Mouse (Mus musculus) adrenal gland, postnatal 4 days (tissue): ENCODE measurements around the gene Snap47. TPM values are rescaled to one million over a fixed set of nuclear protein-coding genes. Genes with fewer than 3 reads are reported as not detected.
A peak's percentile ranks its signal among the peaks of the same experiment; 100 is the strongest.

Experiments used
- DNase-seq, 2 experiments: peaks; one replicate each; pipeline ENCODE4 v3.0.0; 2021 to 2022; ENCODE audit warnings: low spot score in 2 of 2, mixed read lengths in 2 of 2
- long read RNA-seq, 2 experiments: library from polyadenylated mRNA; stranded (forward); transcript quantifications; one replicate each; pipeline ENCODE4 v2.0.0; 2021
- total RNA-seq, 2 experiments: library from RNA; stranded (reverse); gene quantifications; 2 replicates each; pipeline ENCODE4 v1.2.3; 2021

Gene Snap47
- total RNA-seq, result 10 to 100 TPM; 73.3 to 76.6 TPM
- long read RNA-seq, experiment 1, transcript Snap47-201 (5 exons, 1,896 nt), result major isoform, 85 of 100 reads
- long read RNA-seq, experiment 1, partial matches to known transcripts, result 6 of 100 reads
- long read RNA-seq, experiment 1, other reads (novel, unspliced or antisense), result 9 of 100 reads
- long read RNA-seq, experiment 2, transcript Snap47-201 (5 exons, 1,896 nt), result major isoform, 163 of 205 reads
- long read RNA-seq, experiment 2, partial matches to known transcripts, result 8 of 205 reads
- long read RNA-seq, experiment 2, other reads (novel, unspliced or antisense), result 34 of 205 reads

DNA sequence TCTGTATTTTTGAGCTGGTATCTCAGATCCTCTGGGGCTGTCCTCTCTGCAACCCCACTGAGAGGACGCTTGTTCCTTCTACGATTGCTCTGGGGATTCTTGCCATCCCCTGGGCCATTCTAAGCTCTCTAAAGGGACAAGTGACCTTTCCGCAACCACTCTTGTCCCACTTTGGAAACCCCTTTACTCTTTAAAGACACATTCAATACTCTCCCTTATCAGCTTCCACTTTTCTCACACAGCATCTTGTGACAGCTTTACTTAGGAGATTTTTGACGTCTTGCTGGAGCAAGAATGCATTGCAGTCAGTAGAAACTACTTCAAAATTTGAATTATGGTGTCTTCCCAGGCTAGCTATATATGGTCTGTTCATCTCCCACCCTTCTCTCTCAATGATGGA lies at the start of gene Snap47:
TSS of gene Snap47 (minus strand) at position 101 of the 400 bp plus-strand sequence.
- no peak for DNase-seq

DNA sequence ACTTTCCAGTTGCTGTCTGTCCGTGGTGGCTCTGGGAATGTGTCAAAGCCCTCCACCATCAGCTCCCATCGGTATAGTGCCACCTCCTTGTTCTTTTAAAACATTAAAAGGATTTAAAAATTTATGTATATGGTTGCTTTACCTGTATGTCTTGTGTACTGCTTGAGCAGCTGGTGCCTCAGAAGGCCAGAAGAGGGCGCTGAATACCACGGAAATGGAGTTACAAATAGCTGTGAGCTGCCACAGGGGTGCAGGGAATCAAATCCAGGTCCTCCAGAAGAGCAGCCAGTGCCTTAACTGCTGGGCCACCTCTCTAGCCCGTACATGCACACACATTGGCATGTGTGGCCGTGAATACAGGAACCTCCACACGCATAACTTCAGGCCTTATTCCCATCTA lies 46.8 kb upstream of the Snap47 start:
- DNase-seq, result no peak

DNA sequence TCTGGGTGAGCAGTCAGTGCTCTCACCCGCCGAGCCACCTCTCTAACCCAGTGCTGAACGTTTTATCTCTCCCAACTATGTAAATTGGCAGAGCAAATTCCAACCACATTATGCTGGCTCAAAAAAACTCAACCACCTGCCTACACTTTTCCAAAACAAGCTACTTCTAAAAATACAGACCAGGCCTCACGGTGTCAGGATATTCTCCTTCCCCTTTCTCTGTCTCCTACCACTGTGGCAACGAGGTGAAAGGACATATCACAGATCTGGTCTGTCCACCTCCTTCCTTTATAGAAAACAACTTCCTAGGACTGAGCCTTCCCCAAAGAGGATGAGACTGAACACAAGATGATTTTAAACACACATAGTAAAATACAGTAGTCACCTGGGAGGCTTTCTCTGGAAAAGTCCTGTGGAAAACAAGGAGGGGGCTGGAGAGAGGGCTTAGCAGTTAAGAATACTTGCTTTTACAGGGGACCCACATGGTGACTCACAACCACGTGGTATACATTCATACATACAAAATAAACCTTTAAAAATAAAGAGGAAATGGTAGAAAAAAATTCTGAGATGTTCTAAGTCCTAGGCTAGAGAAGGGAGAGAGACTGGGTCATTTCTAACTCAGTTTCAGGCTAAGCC lies 45.8 kb upstream of the Snap47 start:
- no peak for DNase-seq

DNA sequence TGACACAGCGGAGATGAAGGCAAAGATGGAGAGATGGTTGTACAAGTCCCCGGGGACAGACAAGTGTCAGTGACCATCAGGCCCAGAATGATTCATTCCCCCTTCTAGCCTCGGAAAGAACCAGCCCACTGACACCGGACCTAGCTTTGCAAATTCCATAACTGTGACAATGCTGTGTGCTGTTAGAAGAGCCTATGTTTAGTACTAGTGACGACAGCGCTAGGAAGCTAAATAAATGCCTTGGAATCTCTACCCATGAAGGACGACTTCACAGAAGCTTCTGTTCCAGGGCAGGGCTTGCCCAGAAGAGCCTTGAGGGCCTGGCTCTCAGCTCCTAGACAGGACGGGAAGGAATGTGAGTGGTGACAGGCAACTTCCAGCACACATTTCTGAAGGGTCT lies 35.2 kb upstream of the Snap47 start:
- DNase-seq, result no peak

DNA sequence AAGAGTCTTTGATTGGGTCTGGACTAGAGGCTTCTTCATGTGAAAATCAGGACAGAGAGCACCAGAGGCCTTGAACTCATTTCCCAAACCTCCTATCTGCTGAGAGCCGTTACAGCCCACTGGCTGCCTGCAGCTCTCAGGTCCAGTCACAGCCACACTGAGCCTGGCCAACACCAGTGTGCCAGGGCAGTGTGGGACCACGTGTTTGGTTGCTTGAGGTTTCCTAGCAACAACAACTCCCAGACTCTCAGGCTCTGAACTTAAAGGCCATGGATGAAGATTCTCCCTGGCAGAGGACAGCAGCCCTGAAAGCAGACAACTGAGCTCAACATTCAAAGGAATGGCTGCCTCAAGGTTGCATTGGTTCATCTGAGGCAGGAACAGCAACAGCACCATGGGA lies 34.7 kb upstream of the Snap47 start:
- DNase-seq, result no peak

DNA sequence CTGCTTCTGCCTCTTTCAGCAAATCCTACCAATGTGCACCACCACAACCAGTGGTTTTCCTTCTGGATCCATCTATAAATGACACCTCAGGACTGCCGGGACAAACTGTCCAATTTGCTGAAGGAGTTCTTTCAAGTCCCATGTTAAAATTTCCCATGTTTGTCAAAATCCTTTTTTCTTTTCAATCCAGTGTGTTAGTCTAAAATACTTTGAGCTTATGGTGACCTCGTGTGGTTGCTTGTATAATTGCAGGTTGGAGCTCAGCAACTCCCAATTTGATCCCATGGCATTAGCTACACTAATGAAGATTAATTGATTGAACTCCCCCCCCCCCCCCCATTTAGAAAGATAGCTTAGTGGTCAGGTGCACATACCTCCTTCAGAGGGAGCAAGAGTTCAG lies 32.2 kb upstream of the Snap47 start:
- no peak for DNase-seq

DNA sequence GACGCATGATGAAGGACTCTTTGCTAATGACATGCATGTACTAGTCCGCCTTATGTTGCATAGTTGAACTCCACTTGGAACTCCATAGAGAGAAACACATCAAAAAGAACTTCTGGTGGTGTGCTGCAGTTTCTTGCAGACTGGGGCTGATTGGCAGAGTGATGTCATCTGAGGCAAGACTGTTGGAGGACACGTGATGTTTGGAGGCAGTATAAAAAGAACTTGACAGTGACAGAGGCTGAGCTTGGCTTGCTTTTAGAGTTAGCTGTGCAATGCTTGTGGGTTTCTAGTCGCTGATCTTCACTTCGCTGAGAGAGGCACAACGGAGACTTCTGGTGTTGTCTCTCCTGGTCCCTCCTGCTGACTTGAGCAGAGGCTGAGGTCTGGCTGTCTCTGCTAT lies 26.3 kb upstream of the Snap47 start:
- no peak for DNase-seq

DNA sequence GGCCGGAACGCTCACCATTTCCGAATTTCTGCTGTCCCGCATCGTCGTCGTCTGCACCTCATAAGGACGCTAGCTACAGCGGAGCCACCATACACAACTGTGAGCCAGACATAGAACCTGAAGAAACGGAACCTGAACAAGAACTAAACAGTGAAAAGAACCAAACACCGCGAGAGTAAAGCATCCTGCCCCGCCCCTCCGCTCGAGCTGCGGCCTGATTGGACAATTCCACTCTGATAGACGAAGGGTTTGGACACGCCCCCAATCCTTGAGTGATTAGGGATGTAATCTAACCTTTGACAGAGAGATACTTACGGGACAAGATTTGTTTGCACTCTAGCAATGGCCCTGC lies 21.3 kb upstream of the Snap47 start, which contains the start of gene Zfp867:
TSS of gene Zfp867 (minus strand) at position 149 of the 352 bp plus-strand sequence.
- peak; percentile 68 to 78 for DNase-seq

DNA sequence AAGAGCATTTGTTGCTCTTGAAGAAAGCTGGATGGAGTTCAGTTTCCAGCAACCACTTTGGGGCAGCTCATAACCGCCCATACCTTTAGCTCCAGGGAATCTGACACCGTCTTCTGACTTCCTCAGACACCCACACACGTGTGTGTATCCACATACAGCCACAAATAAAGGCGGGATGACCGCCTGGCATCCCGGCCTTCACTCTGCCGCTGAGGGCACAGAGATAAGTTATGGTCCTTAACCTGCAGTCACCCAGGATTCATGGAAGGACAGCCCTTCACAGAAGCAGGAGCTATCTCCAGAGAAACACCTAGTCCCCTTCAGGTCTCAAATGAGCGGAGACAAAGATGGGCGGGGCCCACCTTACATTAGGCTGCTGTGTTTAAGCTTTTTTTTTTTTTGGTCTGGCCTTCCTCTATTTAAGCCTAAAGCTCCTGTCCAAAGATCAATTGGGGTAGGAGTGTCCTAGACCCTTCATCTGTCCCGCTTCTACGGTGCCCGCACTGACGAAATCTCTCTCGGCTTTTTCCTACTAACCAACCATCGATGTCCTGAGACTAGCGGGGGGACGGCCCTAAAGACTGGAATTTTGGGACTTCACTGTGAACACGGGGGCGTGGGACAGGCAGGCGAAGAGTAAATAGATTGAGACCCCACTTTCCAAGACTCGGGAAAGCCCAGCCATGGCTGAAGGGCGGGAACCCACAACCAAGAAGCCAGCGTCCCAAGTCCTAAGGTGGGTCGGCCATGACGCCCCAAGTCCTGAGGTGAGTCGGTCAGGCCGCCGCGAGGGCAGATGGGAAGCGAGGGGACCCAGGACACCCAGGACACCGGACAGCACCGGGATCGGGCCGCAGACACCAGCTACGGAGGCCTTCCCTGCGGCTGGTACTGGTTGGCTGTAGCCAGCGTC lies 20.7 kb upstream of the Snap47 start:
- DNase-seq, result no peak

DNA sequence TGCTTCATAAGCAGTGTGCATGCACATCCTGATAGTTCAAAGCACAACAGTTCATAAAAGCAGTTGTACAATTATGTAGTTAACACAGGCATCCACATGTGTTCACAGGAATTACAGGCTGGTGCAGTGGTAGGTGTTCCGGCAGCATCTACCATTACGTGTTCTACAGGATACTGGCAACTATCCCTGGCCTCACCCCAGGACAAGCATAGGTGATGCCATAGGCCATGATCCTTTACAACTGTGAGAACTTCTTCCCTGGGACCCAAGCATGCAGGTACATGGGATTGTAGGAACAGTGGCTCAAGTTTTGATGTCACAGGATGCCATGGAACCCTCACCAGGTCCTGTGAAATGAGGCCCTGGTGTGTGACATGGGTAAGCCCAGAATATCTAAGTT lies 9.5 kb upstream of the Snap47 start:
- DNase-seq, result no peak

DNA sequence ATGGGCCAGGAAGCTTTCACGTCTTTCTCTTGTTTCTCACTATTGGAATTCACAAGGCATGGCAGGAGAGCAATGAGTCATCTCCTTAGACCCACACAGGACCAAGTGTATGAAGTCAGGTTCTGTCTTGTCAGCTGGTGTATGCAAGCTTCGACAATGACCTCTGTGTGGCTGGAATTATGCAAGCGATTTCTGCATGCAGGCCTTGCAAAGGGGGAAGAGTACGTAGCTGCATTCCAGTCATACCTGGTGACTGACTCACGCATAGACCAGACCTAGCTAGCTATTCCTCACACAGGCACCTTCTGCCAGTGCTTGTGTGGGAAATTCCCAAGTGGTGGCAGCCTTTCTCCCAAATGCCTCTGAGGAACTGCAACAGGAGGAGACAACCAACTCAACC lies 8.0 kb upstream of the Snap47 start:
- DNase-seq, result no peak

DNA sequence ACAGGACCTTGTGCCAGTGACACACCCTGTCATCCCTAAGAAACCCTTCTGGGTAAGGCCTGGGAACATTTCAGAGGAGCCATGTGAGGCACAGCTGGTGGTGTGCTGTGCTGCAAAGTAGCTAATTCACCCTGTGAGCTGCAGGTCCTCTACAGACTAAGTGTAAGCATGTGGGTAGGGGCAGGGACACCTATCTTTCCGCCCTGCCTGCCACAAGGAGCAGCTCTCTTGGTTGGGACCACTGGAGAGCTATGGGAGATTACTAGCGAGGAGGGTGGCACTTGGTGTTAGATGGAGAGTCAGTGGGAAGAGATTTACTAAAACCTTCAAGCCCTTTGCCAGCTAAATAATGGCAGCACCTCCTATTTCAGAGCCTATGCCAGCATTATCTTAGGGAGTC lies 5.9 kb upstream of the Snap47 start:
- DNase-seq, result no peak

DNA sequence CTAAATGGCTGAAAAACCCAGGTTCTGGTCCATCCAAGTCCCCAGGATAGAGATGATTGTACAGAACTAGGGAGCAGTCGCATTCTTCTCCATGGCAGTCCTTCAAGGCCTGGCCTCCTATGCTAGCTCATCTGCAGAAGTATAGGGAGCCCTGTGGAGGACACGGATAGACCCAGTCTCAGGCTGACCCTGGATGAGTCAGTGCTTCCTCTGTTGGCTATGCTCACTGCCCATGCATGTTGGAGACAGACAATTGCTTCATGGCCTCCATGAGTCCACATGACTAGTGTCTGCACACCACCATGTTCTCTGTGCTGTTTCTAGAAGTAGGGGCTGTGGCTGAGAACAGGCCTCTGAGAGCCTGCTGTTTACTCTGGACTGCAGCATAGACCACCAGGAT lies 5.4 kb upstream of the Snap47 start:
- DNase-seq, result no peak

DNA sequence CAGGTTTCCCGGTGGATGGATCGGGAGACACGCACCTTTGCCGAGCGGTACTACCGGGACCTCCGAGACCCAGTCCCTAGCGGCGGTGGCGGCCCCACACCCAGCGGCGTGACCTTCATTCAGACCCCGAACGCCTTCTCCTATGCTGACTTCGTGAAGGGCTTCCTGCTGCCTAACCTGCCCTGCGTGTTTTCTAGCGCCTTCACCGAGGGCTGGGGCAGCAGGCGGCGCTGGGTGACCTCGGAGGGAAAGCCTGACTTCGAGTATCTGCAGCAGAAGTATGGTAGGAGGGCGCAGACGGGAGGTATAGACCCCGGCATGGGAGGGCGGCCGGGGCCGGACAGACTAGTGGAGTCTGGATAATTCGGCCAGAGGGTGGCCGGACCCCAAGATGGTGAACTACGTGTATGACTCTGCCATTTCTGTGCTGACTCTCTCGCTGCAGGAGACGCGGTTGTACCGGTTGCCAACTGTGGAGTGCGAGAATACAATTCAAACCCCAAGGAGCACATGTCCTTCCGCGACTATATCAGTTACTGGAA lies 685 bp downstream of the Snap47 start:
- no peak for DNase-seq

DNA sequence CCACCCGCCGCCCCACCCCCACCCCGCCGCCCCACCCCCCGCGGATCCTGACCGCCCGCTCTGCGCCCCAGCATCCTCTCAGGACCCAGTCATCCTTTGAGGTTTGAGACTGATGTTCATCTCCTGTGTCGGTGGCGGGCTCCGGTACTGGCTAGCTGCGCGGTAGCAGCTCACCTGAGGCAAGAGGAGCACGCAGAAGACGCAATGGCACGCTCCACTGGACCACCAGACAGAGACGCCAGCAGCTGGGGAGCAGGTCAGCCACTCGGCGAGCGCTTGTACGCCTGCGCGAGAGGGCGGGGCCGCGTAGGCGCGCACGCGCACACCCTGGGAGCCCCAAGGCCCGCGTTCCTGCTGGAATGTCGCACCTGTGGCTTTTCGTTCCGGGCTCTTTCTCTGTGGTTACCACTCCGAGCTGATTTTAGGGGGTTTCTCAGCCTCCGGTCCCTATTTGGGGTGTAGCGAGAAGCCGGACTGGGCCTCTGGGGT lies 1.2 kb downstream of the Snap47 start, which contains the start of gene Jmjd4:
TSS of gene Jmjd4 (plus strand) at position 305 of the 489 bp plus-strand sequence.
- peak; percentile 84 to 85 for DNase-seq

DNA sequence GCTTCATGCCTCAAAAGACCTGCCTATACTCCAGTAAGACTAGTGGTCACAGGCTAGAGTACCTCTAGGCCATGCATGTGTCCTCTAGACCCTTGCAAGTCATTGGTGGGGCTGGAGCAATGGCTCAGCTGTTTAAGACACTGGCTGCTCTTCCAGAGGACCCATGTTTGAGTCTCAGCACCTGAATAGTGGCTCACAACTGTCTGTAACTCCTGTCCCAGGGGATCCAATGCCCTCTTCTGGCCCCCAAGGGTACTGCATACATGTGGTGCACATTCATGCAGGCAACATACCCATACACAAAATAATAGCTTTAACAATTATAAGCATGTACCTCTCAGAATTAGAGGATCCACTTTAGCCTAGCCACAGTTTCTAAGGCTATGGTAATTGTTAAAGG lies 7.9 kb downstream of the Snap47 start:
- no peak for DNase-seq

DNA sequence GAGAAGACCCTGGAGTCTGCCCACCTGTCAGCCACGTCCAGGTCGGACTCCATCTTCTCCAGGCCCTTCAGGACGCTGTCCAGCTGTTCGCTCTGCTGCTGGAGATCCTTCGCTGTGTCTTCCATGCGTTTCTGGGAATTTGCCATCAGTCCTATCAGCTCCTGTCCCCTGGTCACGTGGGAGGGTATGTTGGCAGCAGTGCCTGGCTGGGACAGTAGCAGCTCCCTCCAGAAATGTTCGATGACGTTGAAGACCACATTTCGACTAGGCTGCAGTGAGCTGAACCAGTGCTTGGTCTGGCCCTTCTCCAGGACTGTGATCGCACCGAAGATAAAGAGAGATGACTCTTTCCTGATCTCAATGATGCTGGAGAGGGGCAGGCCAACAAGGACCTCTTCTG lies 13.0 kb downstream of the Snap47 start:
- DNase-seq, result no peak

DNA sequence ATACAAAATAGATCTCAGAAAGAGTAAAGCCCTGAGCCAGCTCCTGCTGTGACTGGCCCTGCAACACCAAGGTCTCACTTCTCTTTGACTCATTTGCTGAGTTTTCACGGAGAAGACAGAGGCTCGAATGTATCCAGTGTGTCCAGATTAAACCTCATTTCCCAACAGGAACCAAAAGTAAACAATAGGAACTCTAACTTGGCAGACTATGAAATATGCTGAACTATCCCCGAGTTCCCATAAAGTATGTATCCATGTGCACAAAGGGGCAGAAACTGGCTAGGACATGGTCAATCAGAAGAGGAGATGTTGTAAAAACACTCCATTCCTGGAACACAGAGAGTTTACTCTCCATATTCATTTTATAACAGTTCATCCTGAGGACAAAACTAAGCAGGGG lies 18.7 kb downstream of the Snap47 start:
- DNase-seq, result no peak

DNA sequence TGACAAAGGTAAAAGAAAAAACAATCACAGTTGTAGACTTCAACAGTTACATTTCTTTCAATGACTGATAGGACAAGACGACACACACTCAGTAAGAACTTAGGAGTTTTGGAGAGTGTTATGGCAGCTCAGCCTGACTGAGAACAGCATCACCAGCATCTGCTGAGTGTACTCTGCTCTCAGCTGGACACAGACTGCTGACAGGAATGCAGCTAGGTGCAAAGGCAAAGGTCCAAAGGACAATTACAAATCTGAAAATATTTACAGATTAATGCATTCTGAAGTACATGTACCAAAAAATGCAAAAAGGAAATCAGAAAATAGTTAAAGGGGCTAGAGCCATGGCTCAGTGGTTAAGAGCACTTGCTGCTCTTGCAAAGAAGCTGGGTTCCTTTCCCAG lies 21.0 kb downstream of the Snap47 start:
- no peak for DNase-seq

DNA sequence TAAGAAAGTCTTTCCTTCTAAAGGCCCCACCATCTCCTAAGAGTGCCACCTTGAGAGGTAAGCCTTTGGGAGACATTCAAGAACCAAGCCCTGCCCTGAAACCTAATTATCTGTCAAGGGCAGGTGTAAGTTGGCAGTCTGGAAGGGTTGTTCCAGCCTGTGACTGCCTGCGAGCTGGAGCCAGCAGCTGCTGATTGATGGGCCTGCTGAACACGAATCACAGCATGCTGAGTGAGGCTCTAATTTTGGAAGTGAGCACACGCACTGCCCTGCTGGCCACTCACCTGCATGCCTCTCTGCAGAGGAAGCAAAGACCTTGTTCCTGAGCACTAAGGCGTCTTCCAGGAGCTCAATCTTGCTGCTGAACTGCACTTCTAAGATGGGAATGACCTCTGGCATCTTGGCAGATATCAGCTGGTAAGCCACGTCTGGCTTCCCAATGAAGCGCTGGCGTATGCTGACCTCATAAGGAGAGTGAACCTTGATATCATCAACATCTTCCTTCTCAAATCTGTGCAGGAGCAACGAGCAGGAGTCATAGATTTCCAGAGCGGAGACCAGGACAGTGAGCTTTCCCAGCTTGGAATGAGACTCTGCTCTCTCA lies 22.8 kb downstream of the Snap47 start:
- no peak for DNase-seq

DNA sequence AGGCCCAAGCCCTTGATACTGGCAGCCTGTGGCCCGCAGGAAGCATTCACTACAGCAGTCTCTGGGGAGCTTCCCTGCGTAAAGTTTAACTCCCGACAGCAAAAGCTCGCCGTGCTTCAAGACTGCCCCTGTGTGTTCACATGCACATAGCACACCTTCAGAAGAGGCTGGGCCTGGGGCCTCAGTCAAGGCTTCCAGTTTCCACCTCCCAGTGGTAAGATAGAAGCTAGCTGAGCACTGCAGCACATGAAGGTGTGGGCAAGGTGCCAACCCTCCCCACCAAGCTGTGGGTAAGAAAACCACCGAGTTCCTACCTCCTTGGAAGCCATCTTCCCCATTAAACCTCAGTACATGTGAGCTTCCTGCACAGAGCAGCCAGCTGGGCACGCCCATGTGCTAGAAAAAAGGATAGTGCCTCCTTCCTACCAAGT lies 25.3 kb downstream of the Snap47 start:
- no peak for DNase-seq
